Mouse (Mus musculus) MEL (cell line): ENCODE results near the gene Gcnt3.

ENCODE experiments used
- CHD2 ChIP-seq: IDR thresholded peaks from 2 replicates; pipeline ENCODE4 v1.6.1; 2011; ENCODE audit warnings: low read length, improper control_type of control experiment
- CTCF ChIP-seq, 3 experiments: IDR thresholded peaks in 2 of 3; conservative IDR thresholded peaks in 1 of 3; 2 replicates each; pipeline ENCODE4 v1.5.1; 2011 to 2012; ENCODE audit warnings: low read length in 3 of 3, low read depth in 2 of 3, mild to moderate bottlenecking in 2 of 3, improper control_type of control experiment in 1 of 3, inconsistent platforms in 1 of 3, mixed read lengths in 1 of 3, moderate library complexity in 1 of 3; ENCODE audit not compliant: control insufficient read depth in 1 of 3, insufficient read depth in 1 of 3, poor library complexity in 1 of 3, severe bottlenecking in 1 of 3
- USF1 ChIP-seq: IDR thresholded peaks from 2 replicates; pipeline ENCODE4 v1.6.1; 2014; ENCODE audit warnings: low read depth, mild to moderate bottlenecking, inconsistent platforms, low read length, improper control_type of control experiment, moderate library complexity
- ZKSCAN1 ChIP-seq: IDR thresholded peaks from 2 replicates; pipeline ENCODE4 v1.6.1; 2012; ENCODE audit warnings: low read depth, mild to moderate bottlenecking, inconsistent platforms, low read length, improper control_type of control experiment, moderate library complexity

GRCm38 (mm10) chr9:70024648-70025047, 13.2 kb downstream of the Gcnt3 start:
- TF ChIP-seq ZKSCAN1 (no peak), USF1 (no peak), CTCF (IDR thresholded peaks at IDR 0.05 in 2 of 3, conservative IDR thresholded peaks at IDR 0.05 in 1 of 3; ENCODE audit: control insufficient read depth in 1 of 3, insufficient read depth in 1 of 3, low read depth in 2 of 3, low read length in 3 of 3, poor library complexity in 1 of 3, severe bottlenecking in 1 of 3) (no peak), CHD2 (no peak)
